Mouse (Mus musculus) kidney, postnatal 0 days (tissue): Measurements from ENCODE around the gene Mroh3. TPM values are rescaled to one million over a fixed set of nuclear protein-coding genes. Genes with fewer than 3 reads are reported as not detected.

Experiments used
- ATAC-seq: fragments of 200-750 bp; cut with Nextera tagmentation; replicated peaks from 2 replicates; pipeline ENCODE4 v1.8.0; 2017; ENCODE audit warnings: low read depth, moderate number of reproducible peaks, moderate TSS enrichment, moderate library complexity; ENCODE audit not compliant: low FRiP score
- DNase-seq: peaks from one replicate; pipeline ENCODE4 v3.0.0-alpha.2; 2016; ENCODE audit warnings: low spot score
- H3K27ac ChIP-seq: fragments of 300-500 bp; sonication (generic); 2 replicates; pipeline ENCODE4 v1.5.1; 2014; ENCODE audit warnings: mild to moderate bottlenecking
- H3K27me3 ChIP-seq: fragments of 300-500 bp; sonication (generic); 2 replicates; pipeline ENCODE4 v1.6.1; 2014; ENCODE audit warnings: low read length, mixed read lengths; ENCODE audit not compliant: insufficient read depth
- H3K36me3 ChIP-seq: fragments of 300-500 bp; sonication (generic); 2 replicates; pipeline ENCODE4 v1.6.1; 2014; ENCODE audit warnings: low read length, mixed read lengths; ENCODE audit not compliant: insufficient read depth
- H3K4me1 ChIP-seq: fragments of 300-500 bp; sonication (generic); replicated peaks from 2 replicates; pipeline ENCODE4 v1.6.1; 2014; ENCODE audit warnings: antibody characterized with exemption, low read length, mixed read lengths; ENCODE audit not compliant: insufficient read depth
- H3K4me2 ChIP-seq: fragments of 300-500 bp; sonication (generic); 2 replicates; pipeline ENCODE4 v1.6.1; 2014; ENCODE audit warnings: mild to moderate bottlenecking, low read length, moderate library complexity, mixed read lengths
- H3K4me3 ChIP-seq: fragments of 300-500 bp; sonication (generic); replicated peaks from 2 replicates; pipeline ENCODE4 v1.5.1; 2014; ENCODE audit warnings: low read depth, low read length
- H3K9ac ChIP-seq: fragments of 300-500 bp; sonication (generic); 2 replicates; pipeline ENCODE4 v1.6.1; 2014; ENCODE audit warnings: low read depth, low read length
- H3K9me3 ChIP-seq: fragments of 300-500 bp; sonication (generic); replicated peaks from 2 replicates; pipeline ENCODE4 v1.6.1; 2016; ENCODE audit warnings: low read length, inconsistent platforms, mixed read lengths
- CTCF ChIP-seq: IDR thresholded peaks from 2 replicates; pipeline ENCODE4 v1.5.1; 2016; ENCODE audit warnings: antibody characterized with exemption, low read depth, mild to moderate bottlenecking, moderate library complexity
- WGBS: fragments of 180-500 bp; shearing (Covaris S2); extraction: QIAGEN DNeasy Blood & Tissue Kit; methylation state at CpG from one replicate; pipeline ENCODE4 v1.1.7; 2014; 5-methylcytosine and 5-hydroxymethylcytosine counted together
- polyA plus RNA-seq: library from polyadenylated mRNA; unstranded; fragments of >200 nt; fragmentation: Nextera tagmentation; extraction: Ambion mirVana; gene quantifications from 2 replicates; pipeline ENCODE4 v1.2.1, GENCODE M21; 2015

Gene Mroh3
- polyA plus RNA-seq, 1 experiment from 2014 or later = not detected

DNA sequence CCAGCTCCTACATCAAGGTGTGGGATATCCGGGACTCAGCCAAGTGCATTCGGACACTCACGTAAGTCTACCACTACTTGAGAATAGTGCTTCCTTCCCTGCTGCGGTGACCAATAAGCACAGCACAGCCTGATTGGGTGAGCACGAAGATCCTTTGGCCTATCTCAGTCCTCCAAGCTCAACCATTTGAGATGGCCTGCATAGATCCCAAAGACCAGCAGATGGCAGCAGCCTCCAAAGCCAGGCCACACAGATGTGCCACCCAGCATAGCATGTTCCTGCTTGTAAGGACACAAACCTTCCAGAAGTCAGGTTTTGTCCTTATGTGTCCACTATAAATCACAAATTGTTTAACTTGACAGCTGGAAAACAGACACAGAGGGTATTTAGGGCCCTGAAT lies 42.5 kb downstream of the Mroh3 start:
- WGBS = 1% methylated on average over 5 of the region's 5 CpGs
- Histone ChIP-seq H3K9me3 (no peaks in the 10 kb centered on the region), H3K36me3 (no peaks in the 10 kb centered on the region), H3K9ac (no peak overlapping the region), H3K4me2 (no peak overlapping the region), H3K4me3 (no peak overlapping the region), H3K27me3 (no peaks in the 10 kb centered on the region), H3K4me1 (peaks cover 12% of the 10 kb centered on the region; the same call in 1 of the 2 replicates), H3K27ac (no peak overlapping the region)
- peak; percentile 98 for TF ChIP-seq CTCF
- peak; percentile 61 for ATAC-seq
- peak; percentile 92 for DNase-seq

DNA sequence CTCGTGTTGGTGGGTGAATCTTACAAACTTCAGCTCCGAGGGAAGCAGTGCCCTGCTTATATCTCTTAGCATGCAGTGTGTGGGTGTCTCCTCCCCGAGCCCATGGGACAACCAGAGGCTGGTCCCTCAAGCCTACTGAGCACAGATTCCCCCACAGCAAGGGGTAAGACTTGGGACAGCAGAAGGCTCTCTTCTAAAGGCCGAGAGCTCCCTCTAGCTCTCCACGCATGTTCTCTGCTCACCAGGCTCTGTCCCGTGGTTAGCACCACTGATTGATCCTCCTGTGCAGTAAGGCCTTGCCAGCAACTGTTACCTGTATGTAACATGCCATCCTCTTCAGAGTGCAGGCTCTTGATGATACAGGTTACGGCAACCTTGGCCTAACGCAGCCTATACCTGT lies 45.0 kb downstream of the Mroh3 start:
- 65% methylated on average over 8 of the region's 8 CpGs for WGBS
- peak; percentile 68 for TF ChIP-seq CTCF
- peak; percentile 62 for DNase-seq

DNA sequence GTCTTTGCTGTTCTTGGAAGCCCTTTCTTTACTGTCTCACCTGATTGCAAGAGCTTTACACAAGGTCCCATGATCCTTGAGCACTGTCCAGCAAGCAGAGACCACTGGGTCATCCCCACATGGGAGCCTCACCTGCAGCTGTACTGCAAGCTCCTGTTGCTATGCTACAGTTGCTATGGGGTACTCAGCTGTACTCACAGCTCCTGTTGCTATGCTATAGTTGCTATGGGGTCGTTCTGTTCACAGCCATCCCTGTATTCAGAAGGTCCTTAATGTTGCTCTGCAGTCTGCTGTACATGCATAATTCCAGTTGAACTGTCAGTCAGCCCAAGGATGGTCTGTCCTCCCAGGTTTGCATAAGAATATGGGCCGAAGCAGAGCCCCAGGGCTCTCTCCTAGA lies 47.2 kb downstream of the Mroh3 start:
- H3K36me3 ChIP-seq = no peaks in the 10 kb centered on the region
- H3K4me3 ChIP-seq = no peak overlapping the region
- no peak overlapping the region for H3K9ac ChIP-seq
- H3K9me3 ChIP-seq = no peaks in the 10 kb centered on the region
- no peaks in the 10 kb centered on the region for H3K4me1 ChIP-seq
- ATAC-seq (no peak), DNase-seq (no peak)
- H3K4me2 ChIP-seq = no peak overlapping the region
- no peaks in the 10 kb centered on the region for H3K27me3 ChIP-seq
- H3K27ac ChIP-seq = no peak overlapping the region
- TF ChIP-seq CTCF = no peak
- WGBS = 75% methylated on average over 2 of the region's 2 CpGs

More for the DNA sequence above, 45.0 kb downstream of the Mroh3 start:
- H3K4me3 ChIP-seq = no peak overlapping the region
- H3K9ac ChIP-seq = no peak overlapping the region
- ATAC-seq = no peak
- H3K36me3 ChIP-seq = no peaks in the 10 kb centered on the region
- H3K27ac ChIP-seq = no peak overlapping the region
- no peaks in the 10 kb centered on the region for H3K4me1 ChIP-seq
- no peak overlapping the region for H3K4me2 ChIP-seq
- no peaks in the 10 kb centered on the region for H3K27me3 ChIP-seq
- H3K9me3 ChIP-seq = no peaks in the 10 kb centered on the region

DNA sequence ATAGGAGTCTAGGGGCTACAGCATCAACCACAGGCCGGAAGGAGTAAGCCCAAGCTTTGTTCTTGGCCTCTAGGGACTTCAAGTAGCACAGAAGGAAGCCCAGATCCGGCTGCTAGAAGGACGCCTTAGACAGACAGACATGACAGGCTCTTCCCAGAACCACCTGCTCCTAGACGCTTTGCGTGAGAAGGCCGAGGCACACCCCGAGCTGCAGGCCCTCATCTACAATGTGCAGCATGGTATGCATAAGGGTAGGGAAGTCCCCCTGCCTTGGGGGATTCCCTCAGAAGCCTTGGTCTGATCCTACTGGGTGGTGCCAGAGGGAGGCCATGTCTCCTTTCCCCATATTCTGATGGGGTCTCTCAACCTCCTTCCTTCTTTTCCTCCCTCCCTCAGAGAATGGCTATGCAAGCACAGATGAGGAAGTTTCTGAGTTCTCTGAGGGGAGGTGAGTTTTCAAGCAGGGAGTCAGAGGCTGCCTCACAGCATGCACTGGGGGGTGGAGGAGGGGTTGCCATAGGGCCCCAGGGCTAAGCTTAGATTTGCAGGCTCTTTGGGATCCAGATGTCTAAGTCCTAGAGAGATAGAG lies 51.2 kb downstream of the Mroh3 start:
- Histone ChIP-seq H3K27me3 (no peaks in the 10 kb centered on the region), H3K9me3 (no peaks in the 10 kb centered on the region), H3K4me2 (no peak overlapping the region), H3K36me3 (no peaks in the 10 kb centered on the region), H3K27ac (no peak overlapping the region), H3K4me3 (no peak overlapping the region), H3K9ac (no peak overlapping the region), H3K4me1 (no peaks in the 10 kb centered on the region)
- DNase-seq (no peak), ATAC-seq (no peak)
- TF ChIP-seq CTCF = no peak
- WGBS = 89% methylated on average over 7 of the region's 7 CpGs

DNA sequence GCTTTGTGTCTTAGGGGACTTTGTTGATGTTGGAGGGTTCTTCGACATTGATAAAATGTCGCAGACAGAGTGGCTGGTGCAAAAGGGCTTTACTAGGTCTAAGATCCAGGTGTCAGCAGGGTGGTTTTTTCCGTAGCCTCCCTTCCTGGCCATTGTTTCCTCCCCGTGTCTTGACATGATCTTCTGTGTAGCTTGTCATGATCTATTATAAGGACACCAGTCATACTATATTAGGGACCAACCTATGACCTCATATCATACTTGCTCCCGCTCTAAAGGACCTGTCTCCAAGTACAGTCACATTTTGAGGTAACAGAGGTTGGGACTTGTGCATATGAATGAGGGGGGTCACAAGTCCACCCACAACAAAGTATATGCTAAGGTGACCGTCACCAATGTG lies 51.7 kb downstream of the Mroh3 start:
- ATAC-seq (no peak), DNase-seq (no peak)
- TF ChIP-seq CTCF = no peak
- no peaks in the 10 kb centered on the region for H3K27me3 ChIP-seq
- no peak overlapping the region for H3K4me3 ChIP-seq
- H3K27ac ChIP-seq = no peak overlapping the region
- H3K36me3 ChIP-seq = no peaks in the 10 kb centered on the region
- WGBS = 89% methylated on average over 6 of the region's 6 CpGs
- no peak overlapping the region for H3K4me2 ChIP-seq
- no peaks in the 10 kb centered on the region for H3K4me1 ChIP-seq
- H3K9ac ChIP-seq = no peak overlapping the region
- no peaks in the 10 kb centered on the region for H3K9me3 ChIP-seq

DNA sequence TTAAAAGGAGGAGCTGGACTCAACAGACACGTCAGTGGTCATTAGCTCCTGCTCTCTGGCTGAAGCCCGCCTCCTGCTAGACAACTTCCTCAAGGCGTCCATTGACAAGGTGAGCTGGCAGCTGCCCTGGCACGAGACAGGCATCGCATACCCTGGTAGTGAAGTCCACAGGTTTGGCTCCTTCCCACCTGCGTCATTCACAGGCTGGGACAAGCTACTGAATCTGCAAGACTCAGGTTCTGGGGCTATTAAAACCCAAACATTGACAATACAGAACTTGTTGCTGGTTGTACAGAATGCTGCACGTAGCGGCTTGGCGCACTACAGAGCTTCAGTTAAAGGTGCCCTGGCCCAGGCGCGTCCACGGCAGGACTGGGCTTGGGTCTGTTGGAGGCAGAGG lies 52.3 kb downstream of the Mroh3 start:
- Histone ChIP-seq H3K4me1 (no peaks in the 10 kb centered on the region), H3K27me3 (no peaks in the 10 kb centered on the region), H3K9me3 (no peaks in the 10 kb centered on the region), H3K9ac (no peak overlapping the region), H3K27ac (no peak overlapping the region), H3K36me3 (no peaks in the 10 kb centered on the region), H3K4me2 (no peak overlapping the region), H3K4me3 (no peak overlapping the region)
- ATAC-seq (no peak), DNase-seq (no peak)
- WGBS = 93% methylated on average over 12 of the region's 12 CpGs
- no peak for TF ChIP-seq CTCF

DNA sequence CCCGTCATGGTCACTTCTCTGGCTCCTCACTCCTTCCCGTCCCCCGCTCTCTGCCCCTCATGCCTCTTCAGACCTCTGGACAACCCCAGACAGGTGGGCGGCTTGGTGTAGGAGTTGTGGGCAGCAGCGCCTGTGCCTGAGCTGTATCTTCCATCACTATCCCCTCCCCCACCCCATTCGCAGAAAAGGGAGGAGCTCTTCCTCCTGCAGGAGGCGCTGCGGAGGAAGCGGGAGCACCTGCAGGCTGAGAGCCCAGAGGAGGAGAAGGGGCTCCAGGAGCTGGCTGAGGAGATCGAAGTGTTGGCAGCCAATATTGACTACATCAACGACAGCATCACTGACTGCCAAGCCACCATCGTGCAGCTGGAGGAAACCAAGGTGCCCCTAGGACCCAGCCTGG lies 52.8 kb downstream of the Mroh3 start:
- H3K36me3 ChIP-seq = no peaks in the 10 kb centered on the region
- no peak overlapping the region for H3K4me2 ChIP-seq
- ATAC-seq (no peak), DNase-seq (no peak)
- no peak overlapping the region for H3K4me3 ChIP-seq
- H3K4me1 ChIP-seq = no peaks in the 10 kb centered on the region
- TF ChIP-seq CTCF = peak; percentile 44
- no peaks in the 10 kb centered on the region for H3K9me3 ChIP-seq
- H3K9ac ChIP-seq = no peak overlapping the region
- no peak overlapping the region for H3K27ac ChIP-seq
- no peaks in the 10 kb centered on the region for H3K27me3 ChIP-seq
- WGBS = 59% methylated on average over 12 of the region's 12 CpGs
